Mouse (Mus musculus): ENCODE measurements around the gene Tomm6. TPM values are rescaled to one million over a fixed set of nuclear protein-coding genes. Genes with fewer than 3 reads are reported as not detected.

Tomm6 gene
- polyA plus RNA-seq, 1 experiment from 2014 or later, result 382 TPM

GRCm38 (mm10) chr17:47712889-47713571 lies 24.8 kb upstream of the Tomm6 start:
- WGBS, result 51% methylated on average over 20 of the region's 22 CpGs

GRCm38 (mm10) chr17:47711883-47712282 lies 23.7 kb upstream of the Tomm6 start:
- H3K4me2 ChIP-seq (ENCODE audit: low read depth, low read length), result no peak overlapping the region
- no peak for ATAC-seq (ENCODE audit: low read depth)

More at GRCm38 (mm10) chr17:47712889-47713571, 24.8 kb upstream of the Tomm6 start:
- Histone ChIP-seq H3K36me3 (ENCODE audit: control insufficient read depth, insufficient read depth, low read length) (no peaks in the 10 kb centered on the region), H3K4me3 (ENCODE audit: low read depth, low read length) (no peak overlapping the region), H3K27me3 (replicated peaks; ENCODE audit: control insufficient read depth, insufficient read depth, low read length) (no peaks in the 10 kb centered on the region), H3K9ac (ENCODE audit: low read depth, low read length) (no peak overlapping the region), H3K27ac (replicated peaks; ENCODE audit: low read depth, low read length) (no peak overlapping the region), H3K4me2 (ENCODE audit: low read depth, low read length) (no peak overlapping the region), H3K9me3 (ENCODE audit: control insufficient read depth, low read length) (no peaks in the 10 kb centered on the region), H3K4me1 (ENCODE audit: control insufficient read depth, insufficient read depth, low read length) (no peaks in the 10 kb centered on the region)
- DNase-seq (ENCODE audit: low spot score) (no peak), ATAC-seq (ENCODE audit: low read depth) (no peak)

DNA sequence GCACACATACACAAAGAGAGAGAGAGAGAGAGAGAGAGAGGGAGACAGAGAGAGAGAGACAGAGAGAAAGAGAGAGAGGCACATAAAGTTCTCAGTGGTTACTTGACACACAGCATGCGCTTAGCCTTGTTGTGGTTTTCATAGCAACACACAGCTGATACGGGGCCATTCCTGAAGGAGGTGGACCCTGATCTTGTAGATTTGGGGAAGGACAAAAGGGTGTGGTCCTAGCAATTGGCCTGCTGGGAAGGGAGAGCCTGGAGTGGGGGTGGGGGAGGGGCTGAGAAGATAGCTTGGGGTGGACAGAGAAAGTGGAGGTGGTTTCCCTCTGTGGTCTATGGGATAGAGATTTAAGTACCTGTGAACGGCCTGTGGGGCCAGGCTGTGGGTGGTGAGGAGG lies 21.9 kb upstream of the Tomm6 start:
- DNase-seq (ENCODE audit: low spot score) (no peak), ATAC-seq (ENCODE audit: low read depth) (no peak)
- H3K36me3 ChIP-seq (ENCODE audit: control insufficient read depth, insufficient read depth, low read length), result no peaks in the 10 kb centered on the region
- H3K27ac ChIP-seq (replicated peaks; ENCODE audit: low read depth, low read length), result no peak overlapping the region
- no peak overlapping the region for H3K9ac ChIP-seq (ENCODE audit: low read depth, low read length)
- WGBS, result 66% methylated on average over 3 of the region's 3 CpGs
- no peaks in the 10 kb centered on the region for H3K4me1 ChIP-seq (ENCODE audit: control insufficient read depth, insufficient read depth, low read length)
- H3K4me2 ChIP-seq (ENCODE audit: low read depth, low read length), result no peak overlapping the region
- H3K9me3 ChIP-seq (ENCODE audit: control insufficient read depth, low read length), result no peaks in the 10 kb centered on the region
- H3K27me3 ChIP-seq (replicated peaks; ENCODE audit: control insufficient read depth, insufficient read depth, low read length), result no peaks in the 10 kb centered on the region
- H3K4me3 ChIP-seq (ENCODE audit: low read depth, low read length), result no peak overlapping the region

More at GRCm38 (mm10) chr17:47711883-47712282, 23.7 kb upstream of the Tomm6 start:
- Histone ChIP-seq H3K27ac (replicated peaks; ENCODE audit: low read depth, low read length) (no peak overlapping the region), H3K4me3 (ENCODE audit: low read depth, low read length) (no peak overlapping the region), H3K9me3 (ENCODE audit: control insufficient read depth, low read length) (no peaks in the 10 kb centered on the region), H3K9ac (ENCODE audit: low read depth, low read length) (no peak overlapping the region), H3K27me3 (replicated peaks; ENCODE audit: control insufficient read depth, insufficient read depth, low read length) (no peaks in the 10 kb centered on the region), H3K36me3 (ENCODE audit: control insufficient read depth, insufficient read depth, low read length) (no peaks in the 10 kb centered on the region), H3K4me1 (ENCODE audit: control insufficient read depth, insufficient read depth, low read length) (no peaks in the 10 kb centered on the region)
- no peak for DNase-seq (ENCODE audit: low spot score)
- WGBS, result 78% methylated on average over 6 of the region's 6 CpGs

- no peak for DNase-seq (ENCODE audit: low spot score)
- H3K9me3 ChIP-seq (ENCODE audit: control insufficient read depth, low read length), result no peaks in the 10 kb centered on the region
- no peaks in the 10 kb centered on the region for H3K4me1 ChIP-seq (ENCODE audit: control insufficient read depth, insufficient read depth, low read length)
- no peak for ATAC-seq (ENCODE audit: low read depth)
- H3K27me3 ChIP-seq (replicated peaks; ENCODE audit: control insufficient read depth, insufficient read depth, low read length), result no peaks in the 10 kb centered on the region
- no peak overlapping the region for H3K9ac ChIP-seq (ENCODE audit: low read depth, low read length)
- 70% methylated on average over 4 of the region's 4 CpGs for WGBS
- H3K27ac ChIP-seq (replicated peaks; ENCODE audit: low read depth, low read length), result no peak overlapping the region
- H3K4me3 ChIP-seq (ENCODE audit: low read depth, low read length), result no peak overlapping the region
- no peak overlapping the region for H3K4me2 ChIP-seq (ENCODE audit: low read depth, low read length)
- H3K36me3 ChIP-seq (ENCODE audit: control insufficient read depth, insufficient read depth, low read length), result no peaks in the 10 kb centered on the region
Observed at GRCm38 (mm10) chr17:47708972-47709371, 20.8 kb upstream of the Tomm6 start.

GRCm38 (mm10) chr17:47707961-47708360 lies 19.8 kb upstream of the Tomm6 start:
- Histone ChIP-seq H3K4me2 (ENCODE audit: low read depth, low read length) (no peak overlapping the region), H3K4me1 (ENCODE audit: control insufficient read depth, insufficient read depth, low read length) (no peaks in the 10 kb centered on the region), H3K9me3 (ENCODE audit: control insufficient read depth, low read length) (no peaks in the 10 kb centered on the region), H3K36me3 (ENCODE audit: control insufficient read depth, insufficient read depth, low read length) (0 out of 2 replicates have a peak, but pooled peaks cover 9% of the 10 kb centered on the region), H3K4me3 (ENCODE audit: low read depth, low read length) (no peak overlapping the region), H3K27me3 (replicated peaks; ENCODE audit: control insufficient read depth, insufficient read depth, low read length) (no peaks in the 10 kb centered on the region), H3K9ac (ENCODE audit: low read depth, low read length) (no peak overlapping the region), H3K27ac (replicated peaks; ENCODE audit: low read depth, low read length) (no peak overlapping the region)
- 74% methylated on average over 3 of the region's 3 CpGs for WGBS
- ATAC-seq (ENCODE audit: low read depth), result no peak
- no peak for DNase-seq (ENCODE audit: low spot score)

- Histone ChIP-seq H3K9me3 (ENCODE audit: control insufficient read depth, low read length) (no peaks in the 10 kb centered on the region), H3K4me1 (ENCODE audit: control insufficient read depth, insufficient read depth, low read length) (no peaks in the 10 kb centered on the region), H3K4me3 (ENCODE audit: low read depth, low read length) (no peak overlapping the region), H3K36me3 (ENCODE audit: control insufficient read depth, insufficient read depth, low read length) (peaks cover 26% of the 10 kb centered on the region), H3K27me3 (replicated peaks; ENCODE audit: control insufficient read depth, insufficient read depth, low read length) (no peaks in the 10 kb centered on the region), H3K9ac (ENCODE audit: low read depth, low read length) (no peak overlapping the region), H3K27ac (replicated peaks; ENCODE audit: low read depth, low read length) (no peak overlapping the region), H3K4me2 (ENCODE audit: low read depth, low read length) (no peak overlapping the region)
- no peak; the same call in 1 of the 2 replicates for ATAC-seq (ENCODE audit: low read depth)
- 50% methylated on average over 1 of the region's 1 CpGs for WGBS
- peak; percentile 35 for DNase-seq (ENCODE audit: low spot score)
Observed at GRCm38 (mm10) chr17:47706196-47706595, 18.0 kb upstream of the Tomm6 start.

DNA sequence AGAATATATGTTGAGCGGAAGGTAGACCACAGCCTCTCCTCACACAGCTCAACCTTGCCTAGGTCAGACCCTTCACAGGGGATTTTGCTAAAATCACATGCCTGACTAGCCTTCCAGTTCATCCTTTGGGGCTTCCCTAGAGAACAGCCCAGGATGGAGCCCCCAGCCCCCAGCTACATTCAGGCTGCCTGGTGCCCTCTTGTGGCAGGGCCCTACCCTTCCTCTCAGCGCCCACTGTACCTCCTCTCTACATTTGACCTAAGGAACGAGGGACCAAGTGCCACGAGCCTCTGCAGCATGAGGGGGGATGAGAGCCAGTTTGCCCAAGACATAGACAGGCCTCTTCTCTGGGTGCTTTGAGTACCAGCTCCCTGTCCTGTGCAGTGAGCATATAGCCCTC lies 16.5 kb upstream of the Tomm6 start:
- H3K27me3 ChIP-seq (replicated peaks; ENCODE audit: control insufficient read depth, insufficient read depth, low read length), result no peaks in the 10 kb centered on the region
- no peak overlapping the region for H3K4me3 ChIP-seq (ENCODE audit: low read depth, low read length)
- WGBS, result 79% methylated on average over 4 of the region's 4 CpGs
- H3K4me2 ChIP-seq (ENCODE audit: low read depth, low read length), result no peak overlapping the region
- no peaks in the 10 kb centered on the region for H3K9me3 ChIP-seq (ENCODE audit: control insufficient read depth, low read length)
- H3K9ac ChIP-seq (ENCODE audit: low read depth, low read length), result no peak overlapping the region
- H3K36me3 ChIP-seq (ENCODE audit: control insufficient read depth, insufficient read depth, low read length), result peaks cover 39% of the 10 kb centered on the region
- ATAC-seq (ENCODE audit: low read depth), result no peak
- no peak for DNase-seq (ENCODE audit: low spot score)
- H3K4me1 ChIP-seq (ENCODE audit: control insufficient read depth, insufficient read depth, low read length), result no peaks in the 10 kb centered on the region
- H3K27ac ChIP-seq (replicated peaks; ENCODE audit: low read depth, low read length), result no peak overlapping the region

GRCm38 (mm10) chr17:47703556-47703955 lies 15.4 kb upstream of the Tomm6 start:
- H3K9me3 ChIP-seq (ENCODE audit: control insufficient read depth, low read length), result no peaks in the 10 kb centered on the region
- no peaks in the 10 kb centered on the region for H3K27me3 ChIP-seq (replicated peaks; ENCODE audit: control insufficient read depth, insufficient read depth, low read length)
- 40% methylated on average over 15 of the region's 20 CpGs for WGBS
- DNase-seq (ENCODE audit: low spot score) (no peak), ATAC-seq (ENCODE audit: low read depth) (no peak)
- H3K4me1 ChIP-seq (ENCODE audit: control insufficient read depth, insufficient read depth, low read length), result no peaks in the 10 kb centered on the region
- no peak overlapping the region for H3K4me2 ChIP-seq (ENCODE audit: low read depth, low read length)
- H3K4me3 ChIP-seq (ENCODE audit: low read depth, low read length), result no peak overlapping the region
- no peak overlapping the region for H3K27ac ChIP-seq (replicated peaks; ENCODE audit: low read depth, low read length)
- H3K36me3 ChIP-seq (ENCODE audit: control insufficient read depth, insufficient read depth, low read length), result peaks cover 42% of the 10 kb centered on the region
- no peak overlapping the region for H3K9ac ChIP-seq (ENCODE audit: low read depth, low read length)

All from embryonic facial prominence, embryonic 14.5 days (tissue).